Mouse (Mus musculus) spleen, adult 2 months (tissue): ENCODE measurements at regions not wholly inside any gene's neighbourhood (a gene's known extent, or its start where the extent isn't known, plus 50 kb on each side); places are given as distances from the start of the nearest gene placed in this dataset.

Experiments
- DNase-seq, 2 experiments: peaks; one replicate each; pipeline versions ENCODE4 v3.0.0 to v3.0.0-alpha.2; 2012 to 2021; ENCODE audit warnings: low spot score in 2 of 2, low read depth in 1 of 2
- H3K27ac ChIP-seq: fragments of 200-500 bp; 2 replicates; pipeline ENCODE4 v1.5.1; 2012; ENCODE audit warnings: low read length, inconsistent platforms; ENCODE audit not compliant: insufficient read depth
- H3K27me3 ChIP-seq: fragments of 200-500 bp; 2 replicates; pipeline ENCODE4 v1.6.1; 2012; ENCODE audit warnings: mild to moderate bottlenecking, moderate library complexity, low read length, inconsistent platforms; ENCODE audit not compliant: control insufficient read depth, insufficient read depth
- H3K36me3 ChIP-seq: fragments of 200-500 bp; 2 replicates; pipeline ENCODE4 v1.6.1; 2012; ENCODE audit warnings: mild to moderate bottlenecking, low read length, inconsistent platforms; ENCODE audit not compliant: control insufficient read depth, insufficient read depth
- H3K4me1 ChIP-seq: fragments of 200-500 bp; 2 replicates; pipeline ENCODE4 v1.6.1; 2011; ENCODE audit warnings: inconsistent platforms; ENCODE audit not compliant: control insufficient read depth, insufficient read depth, insufficient read length
- H3K4me3 ChIP-seq: fragments of 200-500 bp; 2 replicates; pipeline ENCODE4 v1.5.1; 2011; ENCODE audit warnings: mild to moderate bottlenecking, inconsistent platforms; ENCODE audit not compliant: insufficient read depth, insufficient read length; ENCODE audit errors: extremely low read depth
- CTCF ChIP-seq: fragments of 200-500 bp; IDR thresholded peaks from 2 replicates; pipeline ENCODE4 v1.5.1; 2011; ENCODE audit warnings: mild to moderate bottlenecking, inconsistent platforms; ENCODE audit not compliant: insufficient read depth, insufficient read length, insufficient replicate concordance; ENCODE audit errors: extremely low read depth
- POLR2A ChIP-seq: fragments of 200-500 bp; IDR thresholded peaks from 2 replicates; pipeline ENCODE4 v1.6.1; 2011; ENCODE audit warnings: low read depth, low read length, inconsistent platforms
- WGBS: fragments of 180-500 bp; shearing (Covaris S2); methylation state at CpG from one replicate; pipeline ENCODE4 v1.1.7; 2018; 5-methylcytosine and 5-hydroxymethylcytosine counted together

DNA sequence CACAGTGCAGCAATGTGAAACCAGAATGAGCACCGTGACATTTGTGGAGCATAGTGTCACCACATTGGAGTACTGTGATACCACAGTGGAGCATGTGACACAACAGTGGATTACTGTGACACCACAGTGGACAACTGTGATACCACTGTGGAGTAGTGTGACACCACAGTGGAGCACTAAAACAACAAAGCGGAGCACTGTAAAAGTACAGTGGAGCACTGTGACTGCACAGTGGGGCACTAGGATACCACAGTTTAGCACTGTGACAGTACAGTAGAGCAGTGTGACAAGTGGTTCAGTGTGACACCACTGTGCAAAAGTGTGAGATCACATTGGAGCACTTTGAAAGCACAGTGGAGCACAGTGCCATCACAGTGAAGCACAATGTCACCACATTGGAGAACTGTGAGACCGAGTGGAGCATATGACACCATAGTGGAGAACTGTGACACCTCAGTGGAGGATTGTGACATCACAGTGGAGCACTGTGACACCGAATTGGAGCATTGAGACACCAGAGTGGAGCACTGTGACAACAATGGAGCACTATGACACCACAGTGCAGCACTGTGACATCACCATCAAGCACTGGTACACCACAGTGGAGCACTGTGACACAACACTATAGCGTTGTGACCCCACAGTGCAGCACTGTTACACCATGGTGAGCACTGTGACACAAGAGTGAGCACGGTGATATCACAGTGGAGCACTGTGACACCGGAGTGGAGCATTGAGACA, 86.6 kb upstream of the Vmn1r2 start:
- H3K4me3 ChIP-seq = no peak overlapping the region
- TF ChIP-seq POLR2A = no peak
- TF ChIP-seq CTCF = no peak
- no peaks in the 10 kb centered on the region for H3K4me1 ChIP-seq
- 61% methylated on average over 7 of the region's 7 CpGs for WGBS
- no peaks in the 10 kb centered on the region for H3K36me3 ChIP-seq
- no peaks in the 10 kb centered on the region for H3K27me3 ChIP-seq
- peak in 1 of 2 experiments; percentile 5 for DNase-seq
- H3K27ac ChIP-seq = no peak overlapping the region

DNA sequence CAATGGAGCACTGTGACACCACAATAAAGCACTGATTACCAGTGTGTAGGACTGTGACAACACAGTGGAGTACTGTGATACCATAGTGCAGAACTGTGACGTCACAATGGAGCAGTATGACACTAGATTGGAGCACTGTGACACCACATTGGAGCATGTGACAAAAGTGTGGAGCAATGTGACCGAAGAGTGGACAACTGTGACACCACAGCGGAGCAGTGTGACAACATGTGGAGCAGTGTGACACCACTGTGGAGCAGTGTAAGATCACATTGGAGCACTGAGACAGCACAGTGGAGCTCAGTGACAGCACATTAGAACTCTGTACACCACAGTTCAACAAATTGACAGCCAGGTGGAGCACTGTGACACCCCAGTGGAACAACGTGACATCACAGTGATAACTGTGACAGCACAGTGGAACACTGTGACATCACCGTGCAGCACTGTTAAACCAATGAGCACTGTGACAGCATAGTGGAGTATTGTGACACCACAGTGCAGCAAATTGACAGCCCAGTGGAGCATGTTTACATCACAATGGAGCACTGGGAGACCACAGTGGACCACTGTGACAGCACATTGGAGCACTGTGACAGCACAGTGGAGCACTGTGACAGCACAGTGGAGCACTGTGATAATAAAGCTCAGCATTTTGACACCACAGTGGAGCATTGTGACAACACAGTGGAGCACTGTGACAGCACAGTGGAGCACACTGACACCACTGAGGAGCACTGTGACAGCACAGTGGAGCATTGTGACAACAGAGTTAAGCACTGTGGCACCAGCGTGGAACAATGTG, 85.8 kb upstream of the Vmn1r2 start:
- Histone ChIP-seq H3K27me3 (no peaks in the 10 kb centered on the region), H3K4me1 (no peaks in the 10 kb centered on the region), H3K4me3 (no peak overlapping the region), H3K27ac (no peak overlapping the region), H3K36me3 (no peaks in the 10 kb centered on the region)
- peak in 1 of 2 experiments; percentile 3 for DNase-seq
- no peak for TF ChIP-seq CTCF
- no peak for TF ChIP-seq POLR2A
- WGBS = 61% methylated on average over 6 of the region's 6 CpGs

DNA sequence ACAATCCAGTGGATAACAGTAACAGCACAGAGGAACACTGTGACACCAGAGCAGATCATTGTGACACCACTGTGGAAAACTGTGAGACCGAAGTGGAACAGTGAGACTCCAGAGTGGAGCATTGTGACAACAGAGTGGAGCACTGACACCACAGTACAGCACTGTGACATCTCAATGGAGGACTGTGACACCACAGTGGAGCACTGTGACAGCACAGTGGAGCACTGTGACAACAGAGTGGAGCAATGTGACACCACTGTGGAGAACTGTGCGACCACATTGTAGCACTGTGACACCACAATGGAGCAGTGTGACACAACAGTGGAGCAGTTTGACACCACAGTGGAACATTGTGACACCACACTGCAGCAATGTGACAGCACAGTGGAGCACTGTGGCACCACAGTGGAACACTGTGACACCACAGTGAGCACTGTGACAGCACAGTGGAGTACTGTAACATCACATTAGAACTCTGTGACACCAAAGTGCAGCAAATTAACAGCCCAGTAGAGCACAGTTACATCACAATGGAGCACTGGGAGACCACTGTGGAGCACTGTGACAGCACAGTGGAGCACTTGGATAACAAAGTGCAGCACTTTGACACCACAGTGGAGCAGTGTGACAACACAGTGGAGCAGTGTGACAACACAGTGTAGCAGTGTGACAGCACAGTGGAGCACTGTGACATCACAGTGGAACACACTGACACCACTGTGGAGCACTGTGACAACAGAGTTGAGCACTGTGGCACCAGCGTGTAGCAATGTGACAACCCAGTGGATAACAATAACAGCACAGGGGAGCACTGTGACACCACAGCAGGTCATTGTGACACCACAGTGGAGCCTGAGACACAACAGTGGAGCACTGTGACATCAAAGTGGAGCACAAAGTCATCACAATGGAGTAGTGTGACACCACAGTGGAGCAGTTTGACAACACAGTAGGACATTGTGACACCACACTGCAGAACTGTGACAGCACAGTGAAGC, 84.9 kb upstream of the Vmn1r2 start:
- Histone ChIP-seq H3K27ac (no peak overlapping the region), H3K36me3 (no peaks in the 10 kb centered on the region), H3K27me3 (no peaks in the 10 kb centered on the region), H3K4me3 (no peak overlapping the region), H3K4me1 (no peaks in the 10 kb centered on the region)
- peak in 1 of 2 experiments; percentile 3 for DNase-seq
- 75% methylated on average over 3 of the region's 3 CpGs for WGBS
- TF ChIP-seq POLR2A (no peak), CTCF (no peak)

DNA sequence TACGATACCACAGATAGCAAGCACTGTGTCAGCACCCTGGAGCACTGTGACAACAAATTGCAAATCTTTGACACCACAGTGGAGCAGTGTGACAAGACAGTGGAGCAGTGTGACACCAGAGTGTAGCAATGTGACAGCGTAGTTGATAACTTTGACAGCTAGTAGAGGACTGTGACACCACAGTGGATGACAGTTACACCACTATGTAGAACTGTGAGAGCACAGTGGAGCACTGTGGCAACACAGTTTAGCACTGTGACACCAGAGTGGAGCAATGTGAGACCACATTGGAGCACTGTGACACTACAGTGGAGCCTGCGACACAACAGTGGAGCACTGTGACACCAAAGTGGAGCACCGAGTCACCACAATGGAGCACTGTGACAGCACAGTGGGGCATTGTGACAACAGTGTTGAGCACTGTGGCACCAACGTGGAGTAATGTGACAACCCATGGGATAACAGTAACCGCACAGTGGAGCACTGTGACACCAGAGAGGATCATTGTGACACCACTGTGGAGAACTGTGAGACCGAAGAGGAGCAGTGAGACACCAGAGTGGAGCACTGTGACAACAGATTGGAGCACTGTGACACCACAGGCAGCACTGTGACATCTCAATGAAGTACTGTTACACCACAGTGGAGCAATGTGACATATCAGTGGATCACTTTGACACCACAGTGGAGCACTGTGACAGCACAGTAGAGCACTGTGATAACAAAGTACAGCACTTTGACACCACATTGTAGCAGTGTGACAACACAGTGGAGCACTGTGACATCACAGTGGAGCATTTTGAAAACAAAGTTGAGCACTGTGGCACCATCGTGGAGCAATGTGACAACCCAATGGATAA, 83.7 kb upstream of the Vmn1r2 start:
- TF ChIP-seq POLR2A (no peak), CTCF (no peak)
- 53% methylated on average over 8 of the region's 8 CpGs for WGBS
- no peak overlapping the region for H3K27ac ChIP-seq
- peak in 1 of 2 experiments; percentile 16 for DNase-seq
- H3K4me3 ChIP-seq = no peak overlapping the region
- no peaks in the 10 kb centered on the region for H3K36me3 ChIP-seq
- no peaks in the 10 kb centered on the region for H3K4me1 ChIP-seq
- H3K27me3 ChIP-seq = no peaks in the 10 kb centered on the region

DNA sequence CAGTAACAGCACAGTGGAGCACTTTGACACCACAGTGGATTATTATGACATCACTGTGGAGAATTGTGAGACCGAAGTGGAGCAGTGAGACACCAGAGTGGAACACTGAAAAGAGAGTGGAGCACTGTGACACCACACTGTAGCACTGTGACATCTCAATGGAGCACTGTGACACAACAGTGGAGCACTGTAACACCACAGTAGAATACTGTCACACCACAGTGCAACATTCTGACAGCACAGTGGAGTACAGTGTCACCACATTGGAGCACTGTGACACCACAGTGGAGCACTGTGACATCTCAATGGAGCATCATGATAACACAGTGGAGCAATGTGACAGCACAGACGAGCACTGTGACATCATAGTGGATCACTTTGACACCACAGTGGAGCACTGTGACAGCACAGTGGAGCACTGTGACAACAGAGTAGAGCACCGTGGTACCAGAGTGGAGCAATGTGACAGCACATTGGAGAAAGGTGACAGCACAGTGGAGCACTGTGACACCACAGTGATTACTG, 83.0 kb upstream of the Vmn1r2 start:
- Histone ChIP-seq H3K36me3 (no peaks in the 10 kb centered on the region), H3K27ac (no peak overlapping the region), H3K4me1 (no peaks in the 10 kb centered on the region), H3K4me3 (no peak overlapping the region), H3K27me3 (no peaks in the 10 kb centered on the region)
- TF ChIP-seq POLR2A (no peak), CTCF (no peak)
- WGBS = 64% methylated on average over 3 of the region's 3 CpGs
- DNase-seq = peak in 1 of 2 experiments; percentile 3
